ENCODE assay signal across 10 mouse cellular contexts in genomic region chr1:87574785-87575184, GRCm38 (mm10). TPM values are rescaled to one million over a fixed set of nuclear protein-coding genes. Genes with fewer than 3 reads are reported as not detected.
DNase-seq lines count a peak whose midpoint lies in the region; ATAC-seq and TF ChIP-seq lines count a peak whose summit lies in the region.
"Had no signal": no experiment of that assay in that cellular context is flagged by ENCODE, and none has a peak within 500 bp of the region (broad histone marks: within the 10 kb centered on the region; RNA-seq: fewer than 3 reads in every experiment).

No protein-coding gene starts in this region.

- TF ChIP-seq POLR2A in brain, embryonic 14.5 days (IDR thresholded peaks at IDR 0.05; ENCODE audit: borderline replicate concordance, extremely low read depth, insufficient read depth, insufficient read length, poor library complexity, severe bottlenecking) = no peak

- peak overlapping the region; percentile 51 for H3K27ac ChIP-seq in neural tube, embryonic 15.5 days (replicated peaks)

- H3K4me3 ChIP-seq in neural tube, embryonic 15.5 days (replicated peaks) = no peak overlapping the region
- H3K4me3 ChIP-seq: erythroblast, embryonic 14.5 days had no signal

- peaks cover 16% of the 10 kb centered on the region for H3K4me1 ChIP-seq in neural tube, embryonic 15.5 days

- peak; percentile 81 for ATAC-seq in neural tube, embryonic 15.5 days (ENCODE audit: low FRiP score)

- H3K27me3 ChIP-seq in neural tube, embryonic 15.5 days (replicated peaks) = no peaks in the 10 kb centered on the region

- H3K4me2 ChIP-seq in neural tube, embryonic 15.5 days = no peak overlapping the region

- intact Hi-C loops in left cerebral cortex, postnatal 4 days (cut with DNase I) = no loop called here
- intact Hi-C loops in left cerebral cortex, postnatal 25 days (cut with DNase I) = no loop called here
- intact Hi-C loops in heart, postnatal 36 days (cut with DNase I) = no loop called here

- peak; percentile 73 for DNase-seq in left cerebral cortex, postnatal 4 days
- no peak for DNase-seq in left cerebral cortex, postnatal 25 days (ENCODE audit: low spot score in 2 of 2)
- DNase-seq in brain, embryonic 14.5 days (ENCODE audit: low read depth) = peak; percentile 88
- peak; percentile 12 to 14 for DNase-seq in heart, postnatal 36 days
- peak; percentile 36 to 55 for DNase-seq in layer of hippocampus, adult 8-10 months (ENCODE audit: low spot score in 2 of 2)
- no peak for DNase-seq in natural killer cell, adult 2 months (ENCODE audit: low spot score in 2 of 2)
- DNase-seq in frontal cortex, postnatal 25 days (ENCODE audit: low spot score in 2 of 2) = no peak

- no peak overlapping the region for H3K9ac ChIP-seq in neural tube, embryonic 15.5 days (replicated peaks)

- TF ChIP-seq CTCF in brain, embryonic 14.5 days (IDR thresholded peaks at IDR 0.05; ENCODE audit: borderline replicate concordance, extremely low read depth, insufficient read depth, insufficient read length) = no peak

- no peaks in the 10 kb centered on the region for H3K36me3 ChIP-seq in neural tube, embryonic 15.5 days
- H3K36me3 ChIP-seq: G1E had no signal

- WGBS in neural tube, embryonic 15.5 days = 30% methylated on average over 7 of the region's 7 CpGs

- H3K9me3 ChIP-seq in neural tube, embryonic 15.5 days (replicated peaks) = no peaks in the 10 kb centered on the region
- H3K9me3 ChIP-seq: G1E had no signal

RNA-seq across cellular contexts. Expression of gene Ngef, which starts 1.1 kb away (rescaled TPM):
- total RNA-seq in left cerebral cortex, postnatal 4 days (2021) = 10 to 100 TPM; 92.5 to 94.7 TPM
- total RNA-seq in left cerebral cortex, postnatal 25 days (2021) = 100 to 1,000 TPM; 333 to 376 TPM
- 9.7 and 11.9 TPM in 2 replicates for polyA plus RNA-seq in brain, embryonic 14.5 days (2012; rRNA removed)
- under 1 TPM; 0.14 to 0.22 TPM for total RNA-seq in heart, postnatal 36 days (2021)
- 100 to 1,000 TPM in 2 of 4 experiments, 10 to 100 TPM in 2; 96.0 to 116 (median 105) TPM for total RNA-seq in layer of hippocampus, adult 8-10 months (2022)
- 30.9 and 32.6 TPM in 2 replicates for polyA plus RNA-seq in neural tube, embryonic 15.5 days (2015; fragmentation: Nextera tagmentation; extraction: Ambion mirVana)
- polyA plus RNA-seq: erythroblast, embryonic 14.5 days; G1E had no signal

RNA-seq across cellular contexts. Expression of gene Inpp5d, which starts 45.3 kb away (rescaled TPM):
- total RNA-seq in left cerebral cortex, postnatal 4 days (2021) = 10 to 100 TPM; 10.2 to 10.7 TPM
- total RNA-seq in left cerebral cortex, postnatal 25 days (2021) = 10 to 100 TPM; 17.4 to 23.5 TPM
- 4.6 and 4.9 TPM in 2 replicates for polyA plus RNA-seq in brain, embryonic 14.5 days (2012; rRNA removed)
- 10 to 100 TPM in 1 of 2 experiments, 1 to 10 TPM in 1; 9.0 to 21.8 TPM for total RNA-seq in heart, postnatal 36 days (2021)
- 10 to 100 TPM; 12.3 to 64.3 (median 33.4) TPM for total RNA-seq in layer of hippocampus, adult 8-10 months (2022)
- polyA plus RNA-seq in neural tube, embryonic 15.5 days (2015; fragmentation: Nextera tagmentation; extraction: Ambion mirVana) = 3.2 and 7.6 TPM in 2 replicates

Comparison
In these comparisons a context has a peak if more than half of its experiments do, and no peak if none do; other contexts are left out.
1. DNase-seq: peak in left cerebral cortex, postnatal 4 days (single experiment), brain, embryonic 14.5 days (single experiment), heart, postnatal 36 days (2 of 2) and layer of hippocampus, adult 8-10 months (2 of 2); none in left cerebral cortex, postnatal 25 days (0 of 2), natural killer cell, adult 2 months (0 of 2) and frontal cortex, postnatal 25 days (0 of 2).
2. RNA of gene Ngef, which starts 1.1 kb away (total RNA-seq): 333 to 376 TPM in left cerebral cortex, postnatal 25 days, 96.0 to 116 TPM in layer of hippocampus, adult 8-10 months and 92.5 to 94.7 TPM in left cerebral cortex, postnatal 4 days; 0.14 to 0.22 TPM in heart, postnatal 36 days; every median in the first group is over 10 times any median in the second.